Mouse (Mus musculus) thymus, postnatal 10 days (tissue): ENCODE measurements around the gene Asic2.

ENCODE experiments used
- DNase-seq, 2 experiments: peaks; one replicate each; pipeline ENCODE4 v3.0.0; 2021; ENCODE audit warnings: low spot score in 2 of 2

Asic2 gene

DNA sequence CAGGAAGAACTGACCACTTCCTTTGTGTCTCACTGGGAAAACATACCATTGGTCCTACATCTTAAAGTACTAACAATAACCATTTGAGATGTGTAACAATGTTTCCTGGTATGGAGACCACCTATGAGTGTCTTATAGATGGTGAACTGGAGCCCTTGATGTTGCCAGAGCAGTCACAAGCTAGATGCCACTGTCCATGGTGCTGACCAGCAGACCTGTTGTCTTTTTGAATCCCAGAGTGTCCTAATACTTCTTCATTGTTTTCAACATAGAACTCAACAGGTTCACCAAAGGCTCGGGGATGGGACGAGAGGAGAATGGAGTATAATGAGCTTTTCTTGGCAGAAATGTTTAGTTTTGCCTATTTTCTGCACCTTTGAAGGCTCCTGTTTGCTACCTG, 962.4 kb downstream of the Asic2 start:
- DNase-seq: no peak

DNA sequence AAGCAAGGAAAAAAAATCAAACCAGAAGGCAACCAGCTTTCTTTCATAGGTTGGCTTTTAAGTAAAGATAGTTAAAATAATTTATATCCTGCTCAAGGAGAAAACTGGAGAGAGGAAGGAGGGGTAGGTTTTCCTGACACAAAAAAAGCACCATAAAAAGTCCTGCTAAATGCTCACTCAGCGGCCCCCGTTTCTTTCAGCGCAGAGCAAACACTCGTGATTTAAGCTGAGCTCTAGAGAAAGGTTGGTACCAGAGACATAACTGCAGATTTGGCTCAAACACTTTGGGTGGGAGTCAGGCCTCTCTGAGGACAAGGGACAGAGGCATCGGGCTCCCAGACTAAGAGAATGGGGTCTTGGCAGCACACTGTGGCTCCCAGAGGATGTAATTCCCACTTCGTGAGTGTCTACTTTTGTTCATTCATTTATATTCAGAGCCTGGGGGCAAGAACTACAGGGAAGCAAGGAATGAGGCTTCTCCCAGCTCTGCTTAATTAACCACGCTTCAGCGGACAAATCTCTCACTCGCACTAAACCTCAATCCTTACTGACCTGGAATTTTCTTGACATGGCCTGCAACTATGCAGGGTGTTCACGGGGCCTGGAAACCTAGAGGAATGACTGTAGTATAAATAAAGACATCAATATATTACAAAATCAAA, 965.4 kb downstream of the Asic2 start:
- no peak for DNase-seq

DNA sequence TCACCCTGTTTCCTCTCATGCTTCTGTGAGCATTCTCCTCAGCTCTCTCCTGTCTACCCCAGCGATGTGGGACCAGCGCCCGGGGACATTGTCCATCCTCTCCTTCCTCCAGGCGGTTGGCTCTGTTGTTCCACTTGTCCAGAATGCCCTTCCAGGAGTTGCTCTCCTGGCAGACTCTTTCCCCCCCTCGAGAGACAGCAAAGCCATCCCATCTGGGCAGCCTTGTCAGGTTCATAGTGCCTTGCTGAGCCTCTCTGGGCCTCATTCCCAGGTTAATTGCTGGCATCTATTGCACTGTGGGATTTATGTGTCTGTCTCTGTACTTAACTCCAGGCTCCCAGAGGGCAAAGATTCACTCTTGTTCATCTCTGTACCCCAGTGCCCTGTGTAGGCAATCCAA, 972.6 kb downstream of the Asic2 start:
- no peak for DNase-seq

DNA sequence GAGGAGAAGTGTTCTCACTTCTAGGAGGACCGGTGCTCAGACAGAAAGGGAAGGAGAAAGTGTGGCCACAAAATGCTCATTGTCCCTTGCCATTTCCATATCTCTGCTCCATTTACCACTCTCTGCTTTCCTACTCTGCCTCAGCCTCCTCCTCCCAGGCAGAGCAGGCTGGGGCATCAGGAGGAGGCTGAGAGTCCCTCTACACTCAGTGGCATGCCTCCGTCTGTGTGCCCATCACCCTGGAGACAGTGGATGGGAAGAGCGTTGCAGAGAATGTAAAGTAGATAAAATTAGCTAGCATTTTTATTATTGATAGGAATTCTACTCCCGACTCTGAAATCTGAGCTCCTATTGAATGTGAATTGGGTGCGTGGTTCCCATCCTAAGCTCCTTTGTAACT, 984.7 kb downstream of the Asic2 start:
- DNase-seq: no peak

DNA sequence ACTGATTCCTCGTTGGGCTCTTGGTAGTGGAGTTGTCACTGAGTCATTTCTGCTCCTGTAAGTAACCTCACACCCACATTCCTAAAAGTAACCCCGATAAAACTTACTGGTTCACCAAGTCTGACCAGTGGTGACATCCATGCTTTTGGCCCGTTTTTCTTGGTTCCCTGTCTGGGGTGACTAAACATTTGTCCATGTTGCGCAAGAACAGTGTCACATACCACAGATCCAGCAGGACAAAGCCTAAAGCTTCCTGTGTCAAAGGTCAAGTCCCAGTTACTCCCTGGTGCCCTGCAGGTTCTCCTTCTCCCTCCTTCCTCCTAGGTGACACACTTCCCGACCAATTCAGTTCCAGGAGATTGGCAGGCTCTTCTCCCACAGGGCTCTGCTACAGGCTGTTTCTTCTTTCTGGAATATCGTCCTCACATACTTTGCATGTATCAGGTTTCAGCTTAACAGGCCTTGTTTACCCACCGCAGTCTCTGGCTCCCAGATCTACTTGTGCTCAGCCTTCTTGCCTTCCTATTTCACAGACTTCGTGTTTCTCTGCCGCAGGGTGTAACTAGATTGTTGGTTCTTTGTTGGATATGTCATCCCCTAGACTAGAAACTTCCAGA, 991.9 kb downstream of the Asic2 start:
- no peak for DNase-seq

DNA sequence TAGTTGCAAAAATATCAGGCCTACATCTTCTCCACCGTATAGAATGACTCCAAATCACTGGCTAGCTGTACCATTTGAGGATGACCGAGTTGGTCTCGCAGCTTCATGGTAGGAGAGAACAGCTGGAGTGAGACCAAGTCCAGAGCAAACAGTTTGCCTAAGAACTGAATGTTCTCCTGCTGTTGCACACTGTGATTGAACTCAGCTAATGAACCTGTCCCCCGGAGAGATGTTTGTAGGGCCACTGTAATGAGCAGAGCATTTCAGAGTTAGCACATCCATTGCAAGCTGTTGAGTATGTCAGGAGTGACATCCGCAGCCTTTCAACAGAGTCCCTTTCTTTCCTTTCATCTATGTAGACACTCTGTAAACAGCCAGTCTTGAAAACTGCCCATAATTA, 993.6 kb downstream of the Asic2 start:
- no peak for DNase-seq

DNA sequence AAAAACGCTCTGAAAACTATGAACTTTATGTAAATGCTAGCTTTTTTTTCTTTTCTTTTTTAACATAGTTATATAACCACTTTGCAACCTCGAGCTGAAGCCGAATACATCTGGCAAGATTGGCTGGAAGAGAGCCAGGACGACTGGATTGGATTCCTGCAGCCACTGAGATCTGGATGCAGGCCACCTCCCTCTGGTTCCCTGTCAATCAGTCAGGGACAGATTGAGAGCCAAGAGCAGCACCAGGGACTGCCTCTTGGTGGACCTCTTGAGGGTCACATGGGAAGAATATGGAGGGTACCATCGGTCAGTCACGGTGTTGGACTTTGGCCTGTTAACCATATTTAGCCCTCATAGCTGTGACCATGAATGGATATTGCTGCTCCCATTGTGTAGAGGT, 994.3 kb downstream of the Asic2 start:
- no peak for DNase-seq

DNA sequence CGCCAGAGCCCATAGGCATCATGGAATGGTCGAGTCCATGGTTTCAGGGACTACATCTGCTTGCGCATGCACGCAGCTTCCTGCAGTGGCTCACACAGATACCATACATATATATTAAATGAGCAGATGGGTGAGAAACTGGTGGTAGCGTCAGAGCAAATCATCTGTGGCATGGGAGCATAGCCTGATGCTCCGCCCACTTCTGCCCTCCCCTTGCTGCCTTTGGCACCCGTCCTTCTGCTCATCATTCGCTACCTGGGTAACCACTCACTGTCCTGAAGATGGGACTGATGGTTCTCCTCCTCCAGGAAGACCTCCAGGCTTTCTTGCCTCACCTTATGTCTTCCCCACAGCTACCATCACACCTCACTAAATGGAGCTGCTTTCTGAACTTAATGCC, 995.0 kb downstream of the Asic2 start:
- no peak for DNase-seq

DNA sequence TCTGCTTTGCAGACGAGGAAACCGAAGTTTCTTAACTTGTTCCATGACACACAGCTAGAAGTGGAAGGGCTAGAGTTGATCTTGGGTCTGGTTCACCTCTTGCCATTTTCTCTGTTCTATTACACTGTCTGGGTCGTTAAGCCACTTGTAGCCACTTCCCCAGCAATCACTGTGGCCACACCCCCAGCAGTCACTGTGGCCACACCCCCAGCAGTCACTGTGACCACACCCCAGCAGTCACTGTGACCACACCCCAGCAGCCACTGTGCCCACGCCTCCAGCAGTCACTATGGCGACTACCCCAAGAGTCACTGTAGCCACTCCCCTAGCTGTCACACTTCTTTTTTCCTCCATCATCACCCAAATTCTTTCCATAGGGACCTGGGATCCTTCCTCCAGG, 1000.7 kb downstream of the Asic2 start:
- no peak for DNase-seq

DNA sequence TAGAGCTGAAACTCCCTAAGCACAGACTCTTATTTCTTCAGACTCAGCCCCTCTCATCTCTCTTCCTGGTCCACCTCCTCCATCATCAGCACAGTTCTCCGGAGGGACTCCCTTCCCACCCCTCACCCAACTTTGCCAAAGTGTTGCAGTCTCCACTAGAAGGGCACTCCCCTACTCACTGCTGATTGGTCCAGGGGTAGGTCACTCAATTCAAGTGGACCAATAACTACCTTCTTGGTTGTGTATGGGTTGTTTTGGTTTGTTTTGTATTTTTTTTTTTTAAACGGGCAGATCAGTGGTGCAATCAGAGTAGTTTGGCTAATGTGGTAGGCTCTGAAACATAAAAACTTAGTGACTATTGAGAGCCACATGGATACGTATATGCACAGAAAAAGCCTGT, 1002.2 kb downstream of the Asic2 start:
- DNase-seq: no peak

DNA sequence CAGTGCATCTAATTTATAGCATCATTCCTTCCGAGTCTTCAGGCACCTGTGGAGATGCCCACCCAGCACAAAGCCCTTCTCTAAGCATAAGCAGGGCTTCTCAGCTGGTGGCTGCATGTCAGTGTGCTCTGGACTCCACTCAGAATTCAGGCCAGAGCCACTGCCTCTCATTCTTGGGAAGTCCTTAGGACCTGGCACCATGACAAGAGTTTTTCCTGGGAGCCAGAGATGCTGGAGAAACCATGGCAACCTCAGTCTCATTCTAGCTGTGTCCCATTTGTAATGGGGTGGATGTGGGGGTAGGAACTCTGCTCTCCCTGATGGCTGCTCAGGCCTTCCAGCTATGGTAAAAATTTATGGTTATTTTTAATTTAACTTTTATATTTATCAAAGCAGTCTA, 1006.9 kb downstream of the Asic2 start:
- no peak for DNase-seq

DNA sequence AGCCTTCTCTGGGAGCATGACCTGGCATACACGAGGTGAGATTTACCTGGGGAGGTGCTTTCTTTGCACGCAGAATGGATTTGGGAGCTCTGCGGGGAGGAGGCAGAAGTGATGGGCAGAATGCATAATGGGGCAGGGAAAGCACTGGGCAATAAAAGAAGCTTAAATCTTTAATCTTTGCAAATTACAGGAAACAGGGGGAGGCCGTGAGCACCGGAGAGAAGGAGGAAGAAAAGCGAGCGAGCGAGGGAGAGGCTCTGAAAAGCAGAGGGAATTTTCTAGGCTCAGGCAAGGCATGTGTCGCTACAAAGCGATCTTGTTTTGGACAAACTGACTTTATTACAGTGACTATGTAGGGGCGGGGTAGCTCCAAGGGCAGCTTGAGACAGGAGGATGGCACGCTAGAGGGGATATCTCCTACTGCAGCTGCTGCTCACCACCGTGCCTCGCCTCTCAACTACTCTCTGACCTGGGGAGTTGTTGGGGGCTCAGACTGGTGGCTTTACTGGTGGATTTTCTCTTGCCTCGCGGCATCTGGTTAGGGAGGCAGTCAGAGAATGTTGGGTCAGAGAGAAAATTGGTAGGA, 1010.1 kb downstream of the Asic2 start:
- DNase-seq: no peak

DNA sequence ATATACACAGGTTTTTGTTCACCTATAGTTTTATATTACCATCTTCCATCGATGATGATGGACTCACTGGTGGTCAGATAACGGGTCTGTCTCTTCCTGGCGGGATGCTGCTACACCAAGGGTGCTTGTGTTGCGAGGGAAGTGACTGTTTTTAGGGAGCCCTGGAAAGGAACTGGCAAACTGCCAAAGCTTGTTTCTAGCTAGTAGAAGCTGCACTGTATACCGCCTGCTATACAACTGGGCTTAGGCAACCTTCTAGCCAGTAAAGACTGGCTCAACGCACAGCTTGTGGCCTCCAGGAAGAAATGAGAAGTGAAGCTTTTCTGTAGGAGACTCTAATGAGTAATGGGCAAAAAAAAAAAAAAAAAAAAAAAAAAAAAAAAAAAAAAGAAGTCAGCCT, 1012.3 kb downstream of the Asic2 start:
- DNase-seq: no peak

DNA sequence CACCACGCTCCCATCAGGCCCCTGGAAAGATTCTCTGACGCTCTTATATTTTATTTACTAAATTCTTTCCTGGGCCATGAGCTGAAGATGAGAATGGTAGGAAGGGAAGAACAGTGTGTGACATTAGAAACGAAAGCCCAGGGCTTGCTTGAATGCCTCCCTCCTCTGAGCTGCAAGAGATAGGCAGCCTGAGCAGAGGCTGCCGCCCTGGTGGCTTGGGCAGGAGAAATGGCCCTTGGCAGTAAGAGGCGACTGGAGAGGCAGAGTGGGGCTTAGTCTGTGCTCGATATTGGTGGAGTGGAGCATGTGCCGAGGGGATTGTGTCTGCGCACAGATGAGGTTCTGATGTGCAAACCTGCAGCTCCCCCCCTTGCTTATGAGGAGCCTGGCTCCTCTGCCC, 1014.1 kb downstream of the Asic2 start:
- DNase-seq: no peak

DNA sequence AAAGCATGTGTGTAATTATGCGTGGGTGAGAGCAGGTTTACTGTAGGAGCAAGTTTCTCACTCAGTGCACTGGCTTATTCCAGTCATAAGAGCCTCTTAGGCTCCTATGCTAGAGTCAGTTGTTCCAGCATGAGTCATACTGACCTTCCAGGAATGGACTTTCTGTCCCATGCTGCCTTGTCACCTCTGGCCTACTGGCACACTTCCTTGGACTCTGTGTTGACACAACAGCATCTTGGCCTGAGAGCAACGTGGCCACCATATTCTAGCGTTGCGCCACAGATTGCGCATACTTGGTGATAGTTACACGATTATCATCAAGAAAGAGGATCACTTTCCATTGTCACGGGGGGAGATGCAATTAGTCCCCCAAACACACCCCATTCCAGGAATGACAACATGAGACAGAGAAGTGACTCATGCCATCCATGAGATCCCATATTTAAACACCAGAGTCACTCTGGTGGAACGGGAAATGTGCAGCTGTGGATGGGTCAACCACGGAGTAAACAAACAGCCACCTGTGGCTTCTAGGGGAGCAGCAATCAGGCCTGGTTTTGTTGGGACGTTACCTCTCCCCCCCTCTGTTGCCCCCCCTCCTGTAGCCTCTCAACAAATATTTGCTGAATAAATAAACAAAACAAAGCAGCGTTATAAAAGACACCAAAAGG, 1019.1 kb downstream of the Asic2 start:
- DNase-seq: no peak

DNA sequence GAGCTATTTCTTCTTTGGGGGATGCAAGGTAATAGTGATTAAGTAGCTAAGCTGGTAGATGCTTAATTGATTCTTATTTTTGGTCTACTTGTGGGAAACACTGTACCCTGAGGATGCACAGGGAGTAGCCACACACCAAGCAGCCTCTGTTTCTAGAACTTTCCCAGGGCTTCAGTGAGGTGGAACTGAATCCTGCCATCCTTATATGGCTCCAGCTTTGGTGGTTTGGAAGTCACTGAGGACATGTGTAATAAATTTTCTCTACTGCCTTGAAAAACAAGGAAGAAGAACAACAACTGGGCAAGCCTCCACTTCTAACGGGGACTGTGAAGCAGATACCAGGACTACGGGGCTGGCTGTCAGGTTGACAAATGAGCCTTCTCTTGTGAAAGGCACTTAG, 1020.2 kb downstream of the Asic2 start:
- DNase-seq: no peak

DNA sequence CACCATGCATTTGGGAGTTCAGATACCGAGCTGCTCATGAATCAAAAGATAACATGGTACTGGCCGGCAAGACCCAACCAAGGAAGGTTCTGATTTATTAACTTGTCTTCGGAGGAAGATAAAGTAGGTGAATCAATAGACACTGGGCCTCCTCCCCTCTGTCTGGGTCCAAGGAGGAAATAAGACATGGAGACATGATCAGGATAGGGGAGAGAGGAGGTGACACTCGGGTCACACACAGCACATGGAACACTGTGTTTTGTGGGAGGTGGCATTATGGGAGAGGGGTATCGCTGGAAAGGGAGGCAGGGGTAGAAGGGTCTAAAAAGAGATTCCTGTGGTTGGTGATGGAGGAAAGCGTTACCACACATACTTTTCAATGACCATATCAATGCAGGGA, 1022.1 kb downstream of the Asic2 start:
- DNase-seq: no peak

DNA sequence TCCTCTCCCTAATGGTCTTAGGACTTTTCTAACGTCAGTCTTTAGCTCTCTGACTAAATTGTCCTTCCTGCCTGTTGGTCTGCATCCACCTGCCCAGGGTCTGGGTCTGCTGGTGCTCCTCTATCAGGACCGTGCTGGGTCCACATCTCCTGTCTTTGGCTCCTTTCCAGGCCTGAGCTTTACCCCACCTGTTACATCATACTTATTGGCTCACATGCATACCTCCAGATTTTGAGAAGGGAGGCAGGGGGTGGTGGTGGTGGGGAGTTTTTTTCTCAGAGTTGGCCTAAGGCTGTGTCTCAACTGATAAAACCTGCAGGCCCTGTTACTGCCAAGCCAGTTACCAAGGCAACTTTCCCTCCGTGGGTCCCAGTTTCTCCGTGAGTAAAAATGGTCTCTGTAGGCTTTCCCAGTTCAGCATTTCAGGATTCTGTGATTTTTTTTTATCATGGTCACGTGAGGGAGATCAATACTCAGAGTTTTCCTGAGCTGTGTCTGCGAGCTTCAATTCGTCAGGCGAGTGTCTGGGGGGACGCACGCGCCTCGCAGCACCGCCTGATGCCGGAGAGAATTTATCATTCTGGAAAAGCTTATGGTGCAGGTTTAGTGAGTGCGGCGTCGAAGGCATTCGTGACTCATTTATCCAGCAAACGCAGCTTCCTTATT, 1044.8 kb downstream of the Asic2 start:
- no peak for DNase-seq

DNA sequence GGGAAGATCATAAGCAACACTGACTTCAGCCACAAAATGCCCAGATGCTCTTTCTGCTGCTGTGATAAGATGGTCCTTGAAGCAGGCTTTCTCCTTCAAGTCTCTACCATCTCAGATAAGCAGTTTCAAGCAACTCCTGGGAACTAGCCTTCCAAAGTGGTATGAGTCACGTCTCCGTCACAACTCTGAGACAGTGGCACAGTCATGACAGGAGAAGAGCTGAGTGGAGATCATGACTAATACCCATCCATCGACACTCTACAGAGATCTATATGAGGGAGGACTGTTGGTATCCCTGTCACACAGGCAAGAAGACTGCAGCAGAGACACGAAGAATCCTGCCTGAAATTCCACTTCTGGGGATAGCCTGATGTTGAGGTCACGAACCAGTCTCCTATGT, 1049.9 kb downstream of the Asic2 start:
- no peak for DNase-seq

DNA sequence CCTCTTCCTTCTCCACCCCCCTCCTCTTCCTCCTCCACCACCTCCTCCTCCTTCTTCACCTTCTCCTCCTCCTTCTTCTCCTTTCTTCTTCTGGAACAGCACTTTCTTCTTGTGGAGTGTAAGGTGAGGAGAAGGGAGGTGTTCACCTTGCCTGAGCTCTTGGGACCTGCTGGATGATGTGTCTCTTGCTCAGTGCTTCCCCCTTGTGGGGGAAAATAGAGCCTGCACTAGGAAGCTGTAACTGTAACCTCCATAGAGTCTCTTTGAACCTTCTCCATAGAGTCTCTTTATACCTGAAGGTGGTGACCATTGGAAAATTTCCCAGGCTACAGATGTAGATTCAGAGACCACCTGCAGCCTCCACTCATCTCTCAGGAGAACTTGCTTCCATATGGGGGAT, 1050.6 kb downstream of the Asic2 start:
- no peak for DNase-seq

DNA sequence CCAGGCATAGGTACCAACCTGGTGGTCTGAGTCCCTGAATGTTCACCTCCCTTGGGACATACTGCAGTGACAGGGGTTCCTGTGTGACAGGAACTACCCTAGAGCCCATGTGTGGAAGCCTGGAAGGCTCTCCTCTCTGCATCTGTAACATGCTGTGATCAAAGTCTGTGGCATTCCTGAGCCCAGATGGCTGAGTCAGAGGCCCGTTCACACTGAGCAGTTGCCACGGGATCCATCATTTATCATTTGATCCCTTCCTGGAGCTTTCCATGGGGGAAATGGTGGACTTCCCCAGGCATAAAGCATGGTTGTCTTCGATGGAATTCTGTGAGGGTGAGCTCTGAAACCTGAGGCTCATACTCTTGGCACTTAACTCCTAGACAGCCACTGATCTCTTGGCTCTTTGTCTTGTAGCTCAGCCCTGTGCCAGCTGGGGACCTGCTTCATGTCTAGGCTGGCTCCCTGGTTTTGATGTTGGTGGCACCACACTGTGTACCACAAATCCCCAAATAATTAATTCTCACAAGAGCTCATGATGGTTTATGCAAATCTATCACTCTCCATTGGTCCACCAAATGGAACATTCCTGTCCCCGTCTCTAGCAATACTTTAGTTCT, 1054.7 kb downstream of the Asic2 start:
- DNase-seq: no peak

DNA sequence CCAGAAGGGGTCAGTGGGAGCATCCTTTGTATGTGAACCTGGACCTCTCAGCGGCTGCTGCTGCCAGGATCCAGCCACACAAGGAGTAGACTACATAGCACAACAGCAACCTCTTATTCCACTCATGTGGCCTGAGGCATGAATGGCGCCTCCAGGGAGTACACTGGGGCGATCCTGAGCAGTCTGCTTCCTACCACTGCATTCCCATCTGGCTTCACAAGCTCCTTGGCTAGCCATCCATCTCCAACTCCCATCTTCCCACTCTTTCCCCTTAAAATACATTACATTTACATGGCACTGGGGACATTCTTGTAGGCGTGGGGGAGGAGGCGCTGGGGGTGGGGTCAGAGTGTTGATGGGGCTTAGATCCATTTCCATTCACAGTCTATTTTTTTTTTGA, 1055.5 kb downstream of the Asic2 start:
- DNase-seq: no peak
